Mouse (Mus musculus): Measurements from ENCODE around the gene Lrp5. TPM values are rescaled to one million over a fixed set of nuclear protein-coding genes. Genes with fewer than 3 reads are reported as not detected.
A peak's percentile ranks its signal among the peaks of the same experiment; 100 is the strongest.

The Lrp5 gene
- polyA plus RNA-seq, 1 experiment from 2014 or later = 1.8 TPM

GRCm38 (mm10) chr19:3699508-3700438, 13.4 kb upstream of the Lrp5 start:
- Histone ChIP-seq H3K4me3 (replicated peaks; ENCODE audit: low read length) (no peak overlapping the region), H3K27me3 (ENCODE audit: control insufficient read depth, insufficient read depth, low read length) (no peaks in the 10 kb centered on the region), H3K4me2 (replicated peaks) (no peak overlapping the region), H3K9me3 (ENCODE audit: control insufficient read depth, low read length) (no peaks in the 10 kb centered on the region), H3K27ac (no peak overlapping the region), H3K4me1 (replicated peaks; ENCODE audit: control insufficient read depth, insufficient read depth, low read length) (no peaks in the 10 kb centered on the region), H3K9ac (no peak overlapping the region), H3K36me3 (replicated peaks; ENCODE audit: control insufficient read depth, insufficient read depth) (no peaks in the 10 kb centered on the region)
- peak; percentile 24; the same call in 1 of the 2 replicates for ATAC-seq (ENCODE audit: low FRiP score)
- WGBS = 39% methylated on average over 6 of the region's 6 CpGs
- DNase-seq (ENCODE audit: low spot score) = peak; percentile 80

GRCm38 (mm10) chr19:3698035-3698434, 11.7 kb upstream of the Lrp5 start:
- Histone ChIP-seq H3K9ac (no peak overlapping the region), H3K9me3 (ENCODE audit: control insufficient read depth, low read length) (no peaks in the 10 kb centered on the region), H3K4me3 (replicated peaks; ENCODE audit: low read length) (no peak overlapping the region), H3K27ac (no peak overlapping the region), H3K36me3 (replicated peaks; ENCODE audit: control insufficient read depth, insufficient read depth) (no peaks in the 10 kb centered on the region), H3K4me2 (replicated peaks) (no peak overlapping the region), H3K27me3 (ENCODE audit: control insufficient read depth, insufficient read depth, low read length) (no peaks in the 10 kb centered on the region), H3K4me1 (replicated peaks; ENCODE audit: control insufficient read depth, insufficient read depth, low read length) (no peaks in the 10 kb centered on the region)
- WGBS = 92% methylated on average over 7 of the region's 7 CpGs
- DNase-seq (ENCODE audit: low spot score) (no peak), ATAC-seq (ENCODE audit: low FRiP score) (no peak)

GRCm38 (mm10) chr19:3695976-3696375, 9.6 kb upstream of the Lrp5 start:
- H3K36me3 ChIP-seq (replicated peaks; ENCODE audit: control insufficient read depth, insufficient read depth) = no peaks in the 10 kb centered on the region
- no peaks in the 10 kb centered on the region for H3K27me3 ChIP-seq (ENCODE audit: control insufficient read depth, insufficient read depth, low read length)
- 90% methylated on average over 8 of the region's 8 CpGs for WGBS
- ATAC-seq (ENCODE audit: low FRiP score) (no peak), DNase-seq (ENCODE audit: low spot score) (no peak)
- H3K27ac ChIP-seq = no peak overlapping the region
- no peak overlapping the region for H3K4me2 ChIP-seq (replicated peaks)
- no peak overlapping the region for H3K9ac ChIP-seq
- H3K4me3 ChIP-seq (replicated peaks; ENCODE audit: low read length) = no peak overlapping the region
- H3K9me3 ChIP-seq (ENCODE audit: control insufficient read depth, low read length) = no peaks in the 10 kb centered on the region
- H3K4me1 ChIP-seq (replicated peaks; ENCODE audit: control insufficient read depth, insufficient read depth, low read length) = no peaks in the 10 kb centered on the region

- Histone ChIP-seq H3K27ac (no peak overlapping the region), H3K36me3 (replicated peaks; ENCODE audit: control insufficient read depth, insufficient read depth) (no peaks in the 10 kb centered on the region), H3K4me1 (replicated peaks; ENCODE audit: control insufficient read depth, insufficient read depth, low read length) (no peaks in the 10 kb centered on the region), H3K9me3 (ENCODE audit: control insufficient read depth, low read length) (no peaks in the 10 kb centered on the region), H3K9ac (no peak overlapping the region), H3K4me2 (replicated peaks) (no peak overlapping the region), H3K27me3 (ENCODE audit: control insufficient read depth, insufficient read depth, low read length) (no peaks in the 10 kb centered on the region), H3K4me3 (replicated peaks; ENCODE audit: low read length) (no peak overlapping the region)
- 88% methylated on average over 4 of the region's 4 CpGs for WGBS
- DNase-seq (ENCODE audit: low spot score) (no peak), ATAC-seq (ENCODE audit: low FRiP score) (no peak)
These were observed 9.1 kb upstream of the Lrp5 start for GRCm38 (mm10) chr19:3695471-3695870.

- no peaks in the 10 kb centered on the region for H3K36me3 ChIP-seq (replicated peaks; ENCODE audit: control insufficient read depth, insufficient read depth)
- H3K4me3 ChIP-seq (replicated peaks; ENCODE audit: low read length) = no peak overlapping the region
- no peaks in the 10 kb centered on the region for H3K4me1 ChIP-seq (replicated peaks; ENCODE audit: control insufficient read depth, insufficient read depth, low read length)
- H3K27me3 ChIP-seq (ENCODE audit: control insufficient read depth, insufficient read depth, low read length) = no peaks in the 10 kb centered on the region
- ATAC-seq (ENCODE audit: low FRiP score) (no peak), DNase-seq (ENCODE audit: low spot score) (no peak)
- no peak overlapping the region for H3K9ac ChIP-seq
- H3K4me2 ChIP-seq (replicated peaks) = no peak overlapping the region
- no peak overlapping the region for H3K27ac ChIP-seq
- no peaks in the 10 kb centered on the region for H3K9me3 ChIP-seq (ENCODE audit: control insufficient read depth, low read length)
- 74% methylated on average over 3 of the region's 3 CpGs for WGBS
These were observed 8.6 kb upstream of the Lrp5 start for GRCm38 (mm10) chr19:3695006-3695405.

GRCm38 (mm10) chr19:3694476-3694875, 8.1 kb upstream of the Lrp5 start:
- H3K4me3 ChIP-seq (replicated peaks; ENCODE audit: low read length) = no peak overlapping the region
- H3K4me2 ChIP-seq (replicated peaks) = no peak overlapping the region
- WGBS = 77% methylated on average over 2 of the region's 2 CpGs
- H3K9me3 ChIP-seq (ENCODE audit: control insufficient read depth, low read length) = no peaks in the 10 kb centered on the region
- H3K27ac ChIP-seq = no peak overlapping the region
- H3K4me1 ChIP-seq (replicated peaks; ENCODE audit: control insufficient read depth, insufficient read depth, low read length) = no peaks in the 10 kb centered on the region
- no peaks in the 10 kb centered on the region for H3K27me3 ChIP-seq (ENCODE audit: control insufficient read depth, insufficient read depth, low read length)
- DNase-seq (ENCODE audit: low spot score) (no peak), ATAC-seq (ENCODE audit: low FRiP score) (no peak)
- H3K9ac ChIP-seq = no peak overlapping the region
- H3K36me3 ChIP-seq (replicated peaks; ENCODE audit: control insufficient read depth, insufficient read depth) = no peaks in the 10 kb centered on the region

GRCm38 (mm10) chr19:3692414-3693145, 6.2 kb upstream of the Lrp5 start:
- Histone ChIP-seq H3K4me2 (replicated peaks) (no peak overlapping the region), H3K27me3 (ENCODE audit: control insufficient read depth, insufficient read depth, low read length) (0 out of 2 replicates have a peak, but pooled peaks cover 1% of the 10 kb centered on the region), H3K27ac (no peak overlapping the region), H3K36me3 (replicated peaks; ENCODE audit: control insufficient read depth, insufficient read depth) (no peaks in the 10 kb centered on the region), H3K4me1 (replicated peaks; ENCODE audit: control insufficient read depth, insufficient read depth, low read length) (no peaks in the 10 kb centered on the region), H3K4me3 (replicated peaks; ENCODE audit: low read length) (no peak overlapping the region), H3K9ac (no peak overlapping the region), H3K9me3 (ENCODE audit: control insufficient read depth, low read length) (no peaks in the 10 kb centered on the region)
- DNase-seq (ENCODE audit: low spot score) (no peak), ATAC-seq (ENCODE audit: low FRiP score) (no peak)
- WGBS = 69% methylated on average over 6 of the region's 6 CpGs

GRCm38 (mm10) chr19:3691337-3691736, 5.0 kb upstream of the Lrp5 start:
- no peaks in the 10 kb centered on the region for H3K9me3 ChIP-seq (ENCODE audit: control insufficient read depth, low read length)
- no peak overlapping the region for H3K27ac ChIP-seq
- no peaks in the 10 kb centered on the region for H3K36me3 ChIP-seq (replicated peaks; ENCODE audit: control insufficient read depth, insufficient read depth)
- H3K9ac ChIP-seq = no peak overlapping the region
- no peak overlapping the region for H3K4me3 ChIP-seq (replicated peaks; ENCODE audit: low read length)
- 94% methylated on average over 5 of the region's 5 CpGs for WGBS
- no peak for ATAC-seq (ENCODE audit: low FRiP score)
- DNase-seq (ENCODE audit: low spot score) = no peak
- peaks cover 6% of the 10 kb centered on the region for H3K27me3 ChIP-seq (ENCODE audit: control insufficient read depth, insufficient read depth, low read length)
- H3K4me2 ChIP-seq (replicated peaks) = no peak overlapping the region
- H3K4me1 ChIP-seq (replicated peaks; ENCODE audit: control insufficient read depth, insufficient read depth, low read length) = no peaks in the 10 kb centered on the region

- peaks cover 14% of the 10 kb centered on the region for H3K27me3 ChIP-seq (ENCODE audit: control insufficient read depth, insufficient read depth, low read length)
- H3K4me3 ChIP-seq (replicated peaks; ENCODE audit: low read length) = no peak overlapping the region
- H3K4me2 ChIP-seq (replicated peaks) = 0 out of 2 replicates have a peak overlapping the region, but pooled peaks have one; percentile 100
- WGBS = 22% methylated on average over 5 of the region's 5 CpGs
- ATAC-seq (ENCODE audit: low FRiP score) (no peak), DNase-seq (ENCODE audit: low spot score) (no peak)
- H3K4me1 ChIP-seq (replicated peaks; ENCODE audit: control insufficient read depth, insufficient read depth, low read length) = peaks cover 18% of the 10 kb centered on the region
- H3K9ac ChIP-seq = no peak overlapping the region
- no peaks in the 10 kb centered on the region for H3K36me3 ChIP-seq (replicated peaks; ENCODE audit: control insufficient read depth, insufficient read depth)
- H3K9me3 ChIP-seq (ENCODE audit: control insufficient read depth, low read length) = no peaks in the 10 kb centered on the region
- no peak overlapping the region for H3K27ac ChIP-seq
These were observed 1.4 kb upstream of the Lrp5 start for GRCm38 (mm10) chr19:3687676-3688171.
